Mouse (Mus musculus) stomach, embryonic 16.5 days (tissue): ENCODE measurements around the gene Lclat1. TPM values are rescaled to one million over a fixed set of nuclear protein-coding genes. Genes with fewer than 3 reads are reported as not detected.

Source experiments
- ATAC-seq: fragments of 200-750 bp; cut with Nextera tagmentation; 2 replicates; pipeline ENCODE4 v1.8.0; 2017; ENCODE audit warnings: moderate number of reproducible peaks, moderate TSS enrichment; ENCODE audit not compliant: insufficient read depth, low FRiP score
- H3K27ac ChIP-seq: fragments of 300-500 bp; sonication (generic); 2 replicates; pipeline ENCODE4 v1.5.1; 2014; ENCODE audit warnings: low read length
- H3K27me3 ChIP-seq: fragments of 300-500 bp; sonication (generic); 2 replicates; pipeline ENCODE4 v1.6.1; 2014; ENCODE audit warnings: low read length, control low read depth, mixed read lengths; ENCODE audit not compliant: control insufficient read depth, insufficient read depth
- H3K36me3 ChIP-seq: fragments of 300-500 bp; sonication (generic); 2 replicates; pipeline ENCODE4 v1.6.1; 2014; ENCODE audit warnings: low read length; ENCODE audit not compliant: control insufficient read depth, insufficient read depth
- H3K4me1 ChIP-seq: fragments of 300-500 bp; sonication (generic); 2 replicates; pipeline ENCODE4 v1.6.1; 2014; ENCODE audit warnings: low read length, control low read depth, mixed read lengths; ENCODE audit not compliant: control insufficient read depth, insufficient read depth
- H3K4me2 ChIP-seq: fragments of 300-500 bp; sonication (generic); 2 replicates; pipeline ENCODE4 v1.6.1; 2014; ENCODE audit warnings: low read depth, low read length, mixed read lengths
- H3K4me3 ChIP-seq: fragments of 300-500 bp; sonication (generic); replicated peaks from 2 replicates; pipeline ENCODE4 v1.5.1; 2014; ENCODE audit warnings: mild to moderate bottlenecking, low read length
- H3K9ac ChIP-seq: fragments of 300-500 bp; sonication (generic); 2 replicates; pipeline ENCODE4 v1.6.1; 2014; ENCODE audit warnings: low read length
- H3K9me3 ChIP-seq: fragments of 300-500 bp; sonication (generic); replicated peaks from 2 replicates; pipeline ENCODE4 v1.6.1; 2016; ENCODE audit warnings: low read length, control low read depth; ENCODE audit not compliant: control insufficient read depth
- WGBS: fragments of 180-500 bp; shearing (Covaris S2); extraction: QIAGEN DNeasy Blood & Tissue Kit; methylation state at CpG from one replicate; pipeline ENCODE4 v1.1.7; 2014; 5-methylcytosine and 5-hydroxymethylcytosine counted together
- polyA plus RNA-seq: library from polyadenylated mRNA; unstranded; fragments of >200 nt; fragmentation: Nextera tagmentation; extraction: Ambion mirVana; gene quantifications from 2 replicates; pipeline ENCODE4 v1.2.1, GENCODE M21; 2015

The Lclat1 gene
- polyA plus RNA-seq, 1 experiment from 2014 or later = 14.5 TPM

DNA sequence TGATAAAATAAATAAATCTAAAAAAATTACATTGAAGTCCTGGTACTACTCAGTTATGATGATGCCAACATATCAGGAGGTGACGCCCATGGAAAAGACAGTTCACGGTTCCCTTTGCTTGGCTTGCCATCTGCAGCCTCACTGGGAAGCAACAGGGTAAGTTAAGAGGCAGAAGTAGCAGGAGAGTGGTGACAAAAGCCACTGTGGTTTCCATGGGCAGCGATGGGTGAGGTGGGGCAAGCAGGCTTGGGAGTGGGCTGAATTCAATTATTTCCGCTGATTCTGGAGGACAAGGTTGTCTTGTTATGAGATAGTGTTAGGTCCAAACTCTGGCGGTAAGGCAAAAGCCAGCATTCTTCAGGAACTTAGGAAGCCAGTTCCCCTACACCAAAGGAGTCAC lies 7.4 kb upstream of the Lclat1 start:
- H3K4me1 ChIP-seq = no peaks in the 10 kb centered on the region
- H3K9ac ChIP-seq = no peak overlapping the region
- H3K36me3 ChIP-seq = no peaks in the 10 kb centered on the region
- H3K27me3 ChIP-seq = no peaks in the 10 kb centered on the region
- WGBS = 95% methylated on average over 5 of the region's 5 CpGs
- H3K4me2 ChIP-seq = no peak overlapping the region
- no peak overlapping the region for H3K4me3 ChIP-seq
- no peak for ATAC-seq
- H3K9me3 ChIP-seq = no peaks in the 10 kb centered on the region
- no peak overlapping the region for H3K27ac ChIP-seq

DNA sequence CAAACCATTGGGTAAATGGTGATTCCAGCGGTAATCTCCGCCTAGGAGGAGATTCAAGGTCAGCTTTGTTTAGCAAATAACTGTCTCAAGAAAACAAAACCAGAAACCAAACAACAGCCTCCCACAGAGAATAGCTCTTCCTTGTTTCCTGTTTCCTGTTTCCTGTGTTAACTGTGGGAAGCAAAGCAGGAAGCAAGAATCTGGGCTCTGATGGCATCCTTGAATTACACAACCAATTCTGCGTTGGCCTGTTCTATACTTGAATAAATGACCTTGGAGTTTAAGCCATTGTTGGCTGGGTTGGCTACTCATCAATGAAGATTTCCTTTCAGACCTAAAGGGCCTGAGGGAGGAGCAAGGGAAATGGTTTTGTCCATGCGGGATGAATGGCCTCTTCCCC lies 5.2 kb upstream of the Lclat1 start:
- no peak overlapping the region for H3K27ac ChIP-seq
- H3K27me3 ChIP-seq = no peaks in the 10 kb centered on the region
- WGBS = 77% methylated on average over 4 of the region's 4 CpGs
- no peaks in the 10 kb centered on the region for H3K36me3 ChIP-seq
- H3K4me3 ChIP-seq = no peak overlapping the region
- H3K4me1 ChIP-seq = no peaks in the 10 kb centered on the region; the same call in 1 of the 2 replicates
- H3K4me2 ChIP-seq = no peak overlapping the region
- no peaks in the 10 kb centered on the region for H3K9me3 ChIP-seq
- ATAC-seq = no peak
- no peak overlapping the region for H3K9ac ChIP-seq

DNA sequence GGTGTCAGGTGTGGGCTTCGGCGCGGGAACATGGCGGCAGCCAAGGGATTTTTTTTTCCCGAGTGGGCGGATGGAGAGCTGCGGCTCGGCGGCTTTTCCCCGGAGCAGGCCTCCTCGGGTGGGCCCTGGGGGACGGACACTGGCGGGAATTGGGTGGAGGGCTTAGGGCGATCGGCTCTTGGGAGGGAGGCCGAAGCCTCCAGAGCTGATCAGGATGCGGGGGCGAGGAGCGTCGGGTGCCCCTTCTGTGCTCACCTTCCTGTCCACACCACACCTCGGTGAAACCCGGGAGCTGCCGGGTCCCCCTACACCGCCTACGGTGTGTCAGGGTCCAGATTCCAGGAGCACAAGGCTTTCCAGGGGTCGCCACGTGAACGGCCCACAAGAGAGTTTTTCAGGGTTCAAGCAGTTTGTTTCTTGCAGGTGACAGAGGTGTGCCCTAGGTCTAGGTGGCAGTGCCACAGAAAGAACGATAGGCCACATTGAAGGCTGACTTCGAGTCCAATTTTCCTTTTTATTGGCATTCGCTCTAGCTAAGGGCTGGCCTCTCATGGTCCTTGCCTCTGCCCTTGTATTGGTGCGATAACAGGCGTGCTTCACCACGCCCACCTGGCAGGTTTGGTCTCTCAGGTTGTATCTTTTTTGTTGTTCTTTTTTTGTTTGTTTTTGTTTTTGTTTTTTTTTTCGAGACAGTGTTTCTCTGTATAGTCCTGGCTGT lies 544 bp downstream of the Lclat1 start:
- ATAC-seq = peak; percentile 51
- peak overlapping the region; percentile 81 for H3K4me3 ChIP-seq

DNA sequence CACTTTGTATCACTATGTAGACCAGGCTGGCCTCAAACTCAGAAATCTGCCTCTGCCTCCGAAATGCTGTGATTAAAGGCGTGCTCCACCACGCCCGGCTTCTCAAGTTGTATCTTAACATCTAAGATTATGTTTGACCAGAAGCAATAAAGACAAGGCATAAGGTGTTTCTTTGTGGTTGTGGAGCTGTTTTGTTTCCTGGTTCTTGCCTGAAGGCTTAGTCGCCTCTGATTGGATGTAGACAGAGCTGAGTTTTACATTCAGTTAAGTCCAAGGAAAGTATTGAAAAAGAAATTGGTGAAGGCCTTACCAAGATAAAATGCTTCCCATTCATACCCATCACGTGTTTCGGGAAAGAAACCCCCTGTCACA lies 1.1 kb downstream of the Lclat1 start:
- H3K27ac ChIP-seq = no peak overlapping the region
- 67% methylated on average over 7 of the region's 7 CpGs for WGBS
- no peak for ATAC-seq
- H3K4me1 ChIP-seq = peaks cover 9% of the 10 kb centered on the region; the same call in 1 of the 2 replicates
- no peaks in the 10 kb centered on the region for H3K36me3 ChIP-seq
- no peak overlapping the region for H3K9ac ChIP-seq
- H3K27me3 ChIP-seq = no peaks in the 10 kb centered on the region
- H3K4me2 ChIP-seq = peak overlapping the region; percentile 93
- no peaks in the 10 kb centered on the region for H3K9me3 ChIP-seq
- peak overlapping the region; percentile 81 for H3K4me3 ChIP-seq

More for the DNA sequence above, 544 bp downstream of the Lclat1 start:
- H3K9ac ChIP-seq = peak overlapping the region; percentile 89
- H3K4me2 ChIP-seq = peak overlapping the region; percentile 93
- 4% methylated on average over 35 of the region's 35 CpGs for WGBS
- no peaks in the 10 kb centered on the region for H3K36me3 ChIP-seq
- peaks cover 9% of the 10 kb centered on the region; the same call in 1 of the 2 replicates for H3K4me1 ChIP-seq
- H3K9me3 ChIP-seq = no peaks in the 10 kb centered on the region
- H3K27me3 ChIP-seq = no peaks in the 10 kb centered on the region
- peak overlapping the region; percentile 60 for H3K27ac ChIP-seq

DNA sequence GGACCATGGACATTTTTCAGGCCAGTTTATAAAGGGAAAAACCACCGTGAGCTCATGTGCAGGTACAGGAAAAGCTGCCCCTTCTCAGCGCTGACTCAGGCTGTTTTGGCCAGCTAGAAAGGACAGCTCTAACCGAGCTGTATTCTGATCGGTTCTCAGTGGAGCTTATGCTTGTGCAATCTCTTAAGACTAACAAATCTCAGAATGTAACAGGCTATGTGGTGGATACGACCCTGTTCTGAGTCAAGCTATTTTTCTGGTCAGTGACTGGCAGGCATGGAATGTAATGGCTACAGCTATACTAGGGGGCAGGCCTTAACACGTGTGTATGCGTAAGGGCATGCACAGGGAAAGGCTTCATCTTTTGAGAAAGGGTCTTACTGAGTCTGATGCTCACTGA lies 4.3 kb downstream of the Lclat1 start:
- ATAC-seq = no peak
- Histone ChIP-seq H3K9ac (no peak overlapping the region), H3K4me3 (no peak overlapping the region), H3K27ac (no peak overlapping the region), H3K4me1 (peaks cover 14% of the 10 kb centered on the region; the same call in 1 of the 2 replicates), H3K4me2 (no peak overlapping the region), H3K9me3 (no peaks in the 10 kb centered on the region), H3K36me3 (no peaks in the 10 kb centered on the region), H3K27me3 (no peaks in the 10 kb centered on the region)
- 63% methylated on average over 7 of the region's 7 CpGs for WGBS

DNA sequence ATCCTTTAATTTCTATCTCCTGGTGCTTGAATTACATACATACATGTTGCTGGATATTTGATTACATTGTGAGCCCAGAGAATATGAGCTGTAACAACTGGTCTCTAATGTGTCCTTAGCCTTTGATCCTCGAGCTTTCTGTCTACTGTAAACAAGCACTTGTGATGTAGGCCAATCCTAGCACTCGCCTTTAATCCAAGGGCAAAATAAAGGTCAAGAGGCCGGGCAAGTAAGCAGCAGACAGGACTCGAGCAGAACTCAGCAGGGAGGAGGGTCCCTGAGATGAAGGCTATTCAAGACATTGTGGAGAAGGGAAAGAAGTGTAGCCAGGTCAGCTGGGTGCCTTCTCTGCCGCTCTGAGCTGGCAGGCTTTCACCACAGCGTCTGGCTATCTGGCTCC lies 4.8 kb downstream of the Lclat1 start:
- Histone ChIP-seq H3K27me3 (no peaks in the 10 kb centered on the region), H3K36me3 (no peaks in the 10 kb centered on the region), H3K4me2 (no peak overlapping the region), H3K9me3 (no peaks in the 10 kb centered on the region), H3K4me1 (peaks cover 14% of the 10 kb centered on the region; the same call in 1 of the 2 replicates), H3K9ac (no peak overlapping the region), H3K4me3 (no peak overlapping the region), H3K27ac (no peak overlapping the region)
- WGBS = 33% methylated on average over 6 of the region's 6 CpGs
- no peak for ATAC-seq

DNA sequence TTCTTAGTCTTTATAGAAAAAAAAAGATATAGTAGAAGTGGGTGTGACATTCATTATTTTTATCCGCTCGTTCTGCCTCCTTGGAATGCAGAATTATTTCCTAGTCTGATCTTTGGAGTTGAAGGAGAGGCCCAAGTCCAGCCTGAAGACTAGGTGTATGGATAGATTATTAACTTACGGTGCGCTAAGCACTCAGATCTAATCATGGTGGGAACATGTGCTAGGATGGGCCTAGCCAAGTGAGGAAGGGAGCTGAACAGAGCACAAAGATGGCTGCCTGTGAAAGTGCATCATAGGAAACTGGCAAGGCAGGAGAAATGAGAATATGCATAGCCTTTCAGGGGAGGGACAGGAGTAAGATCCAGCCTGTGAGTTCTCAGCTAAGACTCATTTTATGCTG lies 5.4 kb downstream of the Lclat1 start:
- Histone ChIP-seq H3K36me3 (no peaks in the 10 kb centered on the region), H3K4me2 (no peak overlapping the region), H3K9ac (no peak overlapping the region), H3K4me1 (peaks cover 14% of the 10 kb centered on the region; the same call in 1 of the 2 replicates), H3K9me3 (no peaks in the 10 kb centered on the region), H3K27ac (no peak overlapping the region), H3K27me3 (no peaks in the 10 kb centered on the region), H3K4me3 (no peak overlapping the region)
- 76% methylated on average over 4 of the region's 4 CpGs for WGBS
- ATAC-seq = no peak

DNA sequence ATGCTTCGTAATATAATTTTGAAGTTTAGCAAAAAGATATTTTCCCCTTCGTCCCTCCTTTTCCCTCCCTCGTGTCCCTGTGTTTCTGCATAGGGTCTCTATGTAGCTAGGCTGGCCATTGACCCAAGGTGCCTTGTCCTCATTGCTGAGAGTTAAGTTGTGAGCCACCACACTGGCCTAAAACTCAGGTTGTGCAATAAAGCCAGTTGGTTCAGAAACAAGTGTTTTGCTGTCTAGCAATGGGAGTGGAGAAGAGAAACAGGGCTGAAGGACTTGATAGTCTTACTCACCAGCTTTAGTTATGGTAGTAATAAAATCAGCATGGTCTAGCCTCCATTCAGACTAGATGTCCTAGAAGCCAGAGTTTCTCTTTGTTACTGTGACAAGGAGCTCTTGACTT lies 10.3 kb downstream of the Lclat1 start:
- Histone ChIP-seq H3K4me3 (no peak overlapping the region), H3K4me1 (0 out of 2 replicates have a peak, but pooled peaks cover 5% of the 10 kb centered on the region), H3K4me2 (no peak overlapping the region), H3K36me3 (no peaks in the 10 kb centered on the region), H3K27ac (no peak overlapping the region), H3K9ac (no peak overlapping the region), H3K27me3 (no peaks in the 10 kb centered on the region), H3K9me3 (no peaks in the 10 kb centered on the region)
- WGBS = 95% methylated on average over 3 of the region's 3 CpGs
- ATAC-seq = no peak

DNA sequence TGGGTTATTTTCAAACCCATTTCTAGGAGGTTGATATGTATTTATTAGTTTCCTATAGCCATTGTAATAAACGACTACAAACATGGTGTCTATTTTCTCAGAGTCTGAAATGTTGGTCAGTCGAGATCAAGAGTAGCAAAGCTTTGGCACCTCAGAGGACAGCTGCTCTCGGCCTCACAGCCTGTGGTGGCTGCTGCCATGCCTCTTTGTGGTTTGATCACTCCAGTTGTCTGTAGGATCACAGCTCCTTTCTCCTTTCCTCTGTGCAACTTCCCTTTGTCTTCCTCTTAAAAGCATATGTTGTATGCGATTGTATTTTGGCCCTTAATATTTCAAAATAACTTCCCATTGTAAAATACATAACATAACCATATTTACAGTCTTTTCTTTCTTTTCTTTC lies 10.9 kb downstream of the Lclat1 start:
- Histone ChIP-seq H3K9ac (no peak overlapping the region), H3K27me3 (no peaks in the 10 kb centered on the region), H3K4me1 (0 out of 2 replicates have a peak, but pooled peaks cover 5% of the 10 kb centered on the region), H3K27ac (no peak overlapping the region), H3K4me3 (no peak overlapping the region), H3K4me2 (no peak overlapping the region), H3K9me3 (no peaks in the 10 kb centered on the region), H3K36me3 (no peaks in the 10 kb centered on the region)
- ATAC-seq = no peak
- 79% methylated on average over 4 of the region's 4 CpGs for WGBS
